In the genomic region with DNA sequence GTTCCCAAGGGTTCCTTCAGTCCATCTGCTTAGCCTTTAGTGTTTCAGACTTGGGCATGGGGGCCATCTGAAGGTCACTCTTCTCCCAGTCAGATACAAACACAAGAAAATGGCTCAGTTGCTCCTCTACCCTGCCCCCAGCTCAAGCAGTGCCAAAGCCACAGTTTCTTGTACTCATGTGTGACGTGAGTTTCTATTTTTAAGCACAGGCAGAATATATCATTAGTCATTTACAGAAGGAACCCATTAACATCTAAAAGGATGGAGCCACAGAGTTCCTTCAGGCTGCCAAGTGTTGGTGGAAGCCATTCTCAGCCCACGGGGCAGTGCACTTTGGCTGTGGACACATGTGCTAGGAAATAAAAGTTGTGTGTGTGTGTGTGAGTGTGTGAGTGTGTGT, we compare ENCODE assay signal across 9 mouse cellular contexts.
A peak's percentile ranks its signal among the peaks of the same experiment; 100 is the strongest.
DNase-seq lines count a peak whose midpoint lies in the region; ATAC-seq and TF ChIP-seq lines count a peak whose summit lies in the region.
"Had no signal": no experiment of that assay in that cellular context is flagged by ENCODE, and none has a peak within 500 bp of the region (broad histone marks: within the 10 kb centered on the region; RNA-seq: fewer than 3 reads in every experiment).

No protein-coding gene starts in this region.

- H3K36me3 ChIP-seq in forebrain, embryonic 14.5 days (ENCODE audit: control insufficient read depth, insufficient read depth, low read length), result 0 out of 2 replicates have a peak, but pooled peaks cover 4% of the 10 kb centered on the region
- H3K36me3 ChIP-seq in forebrain, embryonic 10.5 days (replicated peaks), result peaks cover 6% of the 10 kb centered on the region
- no peaks in the 10 kb centered on the region for H3K36me3 ChIP-seq in forebrain, postnatal 0 days (ENCODE audit: insufficient read depth)
- H3K36me3 ChIP-seq in hindbrain, embryonic 13.5 days, result peaks cover 11% of the 10 kb centered on the region

- no peaks in the 10 kb centered on the region for H3K27me3 ChIP-seq in forebrain, embryonic 14.5 days (replicated peaks; ENCODE audit: control insufficient read depth, insufficient read depth, low read length)
- H3K27me3 ChIP-seq in forebrain, embryonic 10.5 days (ENCODE audit: poor library complexity, severe bottlenecking), result no peaks in the 10 kb centered on the region
- H3K27me3 ChIP-seq in forebrain, postnatal 0 days (ENCODE audit: insufficient read depth, low read length), result no peaks in the 10 kb centered on the region
- H3K27me3 ChIP-seq in hindbrain, embryonic 13.5 days, result no peaks in the 10 kb centered on the region

- H3K4me2 ChIP-seq in forebrain, embryonic 14.5 days (ENCODE audit: low read length), result no peak overlapping the region
- no peak overlapping the region for H3K4me2 ChIP-seq in forebrain, postnatal 0 days (ENCODE audit: low read depth)
- H3K4me2 ChIP-seq in hindbrain, embryonic 13.5 days, result no peak overlapping the region

- no peaks in the 10 kb centered on the region for H3K4me1 ChIP-seq in forebrain, embryonic 14.5 days (ENCODE audit: control insufficient read depth, insufficient read depth, low read length)
- H3K4me1 ChIP-seq in forebrain, embryonic 10.5 days, result peaks cover 6% of the 10 kb centered on the region; the same call in 1 of the 2 replicates
- H3K4me1 ChIP-seq in forebrain, postnatal 0 days (ENCODE audit: insufficient read depth), result no peaks in the 10 kb centered on the region
- no peaks in the 10 kb centered on the region for H3K4me1 ChIP-seq in hindbrain, embryonic 13.5 days (replicated peaks)

- H3K9me3 ChIP-seq in forebrain, embryonic 14.5 days (replicated peaks; ENCODE audit: control insufficient read depth, low read length), result peaks cover 4% of the 10 kb centered on the region; the same call in 1 of the 2 replicates
- H3K9me3 ChIP-seq in forebrain, embryonic 10.5 days, result peaks cover 5% of the 10 kb centered on the region
- H3K9me3 ChIP-seq in forebrain, postnatal 0 days (ENCODE audit: low read length), result 0 out of 2 replicates have a peak, but pooled peaks cover 5% of the 10 kb centered on the region
- peaks cover 7% of the 10 kb centered on the region for H3K9me3 ChIP-seq in hindbrain, embryonic 13.5 days

- no peak overlapping the region for H3K27ac ChIP-seq in forebrain, embryonic 14.5 days (ENCODE audit: low read depth, low read length)
- H3K27ac ChIP-seq in forebrain, embryonic 10.5 days, result no peak overlapping the region
- H3K27ac ChIP-seq in forebrain, postnatal 0 days (ENCODE audit: low read depth, low read length), result no peak overlapping the region
- no peak overlapping the region for H3K27ac ChIP-seq in hindbrain, embryonic 13.5 days
- H3K27ac ChIP-seq: layer of hippocampus, adult 2 months had no signal

- TF ChIP-seq CTCF in forebrain, postnatal 0 days (IDR thresholded peaks at IDR 0.05; ENCODE audit: low read depth), result no peak

- peak; percentile 72 for DNase-seq in forebrain, embryonic 14.5 days (ENCODE audit: low spot score)
- DNase-seq in forebrain, embryonic 10.5 days (ENCODE audit: extremely low spot score, low spot score), result no peak
- peak; percentile 45 for DNase-seq in MN1 (ENCODE audit: low spot score)
- DNase-seq in forebrain, postnatal 0 days, result peak; percentile 26
- DNase-seq in heart, postnatal 4 days, result peak; percentile 65
- peak; percentile 29 for DNase-seq in lung, postnatal 14 days
- no peak for DNase-seq in B cell, adult 2 months

- 18% methylated on average over 2 of the region's 2 CpGs for WGBS in forebrain, embryonic 14.5 days
- 64% methylated on average over 2 of the region's 2 CpGs for WGBS in forebrain, embryonic 10.5 days
- 23% methylated on average over 2 of the region's 2 CpGs for WGBS in forebrain, postnatal 0 days
- WGBS in hindbrain, embryonic 13.5 days, result 32% methylated on average over 2 of the region's 2 CpGs

- H3K9ac ChIP-seq in forebrain, embryonic 14.5 days (ENCODE audit: low read length), result no peak overlapping the region
- no peak overlapping the region for H3K9ac ChIP-seq in forebrain, postnatal 0 days
- no peak overlapping the region for H3K9ac ChIP-seq in hindbrain, embryonic 13.5 days

- no peak overlapping the region for H3K4me3 ChIP-seq in forebrain, embryonic 14.5 days (ENCODE audit: low read depth, low read length)
- H3K4me3 ChIP-seq in forebrain, embryonic 10.5 days, result no peak overlapping the region
- no peak overlapping the region for H3K4me3 ChIP-seq in forebrain, postnatal 0 days (ENCODE audit: low read depth, low read length)
- H3K4me3 ChIP-seq in hindbrain, embryonic 13.5 days, result no peak overlapping the region
- H3K4me3 ChIP-seq: layer of hippocampus, adult 2 months had no signal

- peak; percentile 79 for ATAC-seq in forebrain, embryonic 14.5 days
- peak; percentile 80 for ATAC-seq in forebrain, postnatal 0 days
- ATAC-seq in hindbrain, embryonic 13.5 days (ENCODE audit: low FRiP score), result no peak

Comparison
In these comparisons a context has a peak if more than half of its experiments do, and no peak if none do; other contexts are left out.
1. DNase-seq: peak in forebrain, embryonic 14.5 days (single experiment), MN1 (single experiment), forebrain, postnatal 0 days (single experiment), heart, postnatal 4 days (single experiment) and lung, postnatal 14 days (single experiment); none in forebrain, embryonic 10.5 days (single experiment) and B cell, adult 2 months (0 of 2).